Mouse (Mus musculus) heart, adult 2 months (tissue): ENCODE results near the gene Ptpn1.

Experiments
- CTCF ChIP-seq: fragments of 200-600 bp; IDR thresholded peaks from 2 replicates; pipeline ENCODE4 v1.8.1; 2022; ENCODE audit warnings: antibody characterized with exemption, mild to moderate bottlenecking, moderate library complexity
- EP300 ChIP-seq: fragments of 200-500 bp; IDR thresholded peaks from 2 replicates; pipeline ENCODE4 v1.6.1; 2011; ENCODE audit warnings: low read depth, low read length, control low read depth; ENCODE audit not compliant: insufficient read depth
- POLR2A ChIP-seq: fragments of 200-500 bp; IDR thresholded peaks from 2 replicates; pipeline ENCODE4 v1.6.1; 2011; ENCODE audit warnings: mild to moderate bottlenecking, low read depth, low read length, control low read depth; ENCODE audit not compliant: insufficient read depth

DNA sequence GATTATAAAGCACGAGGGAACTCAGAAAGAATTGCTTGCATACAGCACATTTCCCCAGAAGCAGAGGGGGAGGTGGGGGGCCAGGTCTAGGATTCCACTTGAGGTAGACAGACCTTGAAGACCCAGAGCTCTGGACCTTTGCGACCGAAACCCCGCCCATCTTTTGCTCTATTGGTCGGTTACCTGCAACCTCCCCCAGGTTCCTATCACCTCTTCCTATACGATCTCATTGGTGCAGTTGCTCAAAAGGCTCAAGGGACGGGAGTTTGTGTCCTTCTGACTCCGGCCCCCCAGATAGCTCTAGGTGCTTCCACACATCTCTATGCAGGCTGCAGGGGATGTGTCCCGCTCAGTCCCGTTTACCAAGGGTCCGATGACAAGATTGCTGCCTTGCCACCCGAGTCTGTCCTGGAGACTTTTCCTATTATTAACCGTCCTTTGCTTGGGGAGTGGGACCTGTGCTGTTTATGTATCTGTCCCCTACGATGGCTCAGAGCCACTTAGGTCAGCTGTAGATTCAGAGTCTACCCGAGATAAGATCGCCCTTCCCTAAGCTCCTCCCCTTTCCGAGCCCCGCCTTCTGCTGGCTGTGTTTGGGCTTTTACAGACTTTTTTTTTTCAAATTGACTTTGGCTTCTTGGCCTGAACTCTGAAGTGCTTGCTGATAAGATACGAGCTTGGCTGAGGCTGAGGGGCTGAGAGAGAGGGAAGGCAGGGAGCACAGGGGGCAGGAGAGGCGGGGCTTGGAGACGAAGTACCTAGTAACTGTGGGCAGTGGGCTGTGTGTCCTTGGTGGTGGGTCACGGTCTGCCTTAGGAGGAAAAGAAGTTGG is 44.1 kb upstream of the Ptpn1 start:
- TF ChIP-seq POLR2A (no peak), CTCF (no peak), EP300 (no peak)
